Mouse (Mus musculus): ENCODE results near the gene Sh3gl2. TPM values are rescaled to one million over a fixed set of nuclear protein-coding genes. Genes with fewer than 3 reads are reported as not detected.

The Sh3gl2 gene
- total RNA-seq, 1 experiment from 2014 or later = not detected

GRCm38 (mm10) chr4:85272877-85273276, 68.0 kb downstream of the Sh3gl2 start:
- no peak for ATAC-seq (replicated peaks in 1 of 2; ENCODE audit: insufficient read depth in 1 of 2, low FRiP score in 2 of 2, low TSS enrichment in 1 of 2, low read depth in 1 of 2, poor library complexity in 2 of 2, severe bottlenecking in 2 of 2)

GRCm38 (mm10) chr4:85273452-85273851, 68.5 kb downstream of the Sh3gl2 start:
- ATAC-seq (replicated peaks in 1 of 2; ENCODE audit: insufficient read depth in 1 of 2, low FRiP score in 2 of 2, low TSS enrichment in 1 of 2, low read depth in 1 of 2, poor library complexity in 2 of 2, severe bottlenecking in 2 of 2) = no peak

GRCm38 (mm10) chr4:85283151-85283550, 78.2 kb downstream of the Sh3gl2 start:
- no peak for ATAC-seq (replicated peaks in 1 of 2; ENCODE audit: insufficient read depth in 1 of 2, low FRiP score in 2 of 2, low TSS enrichment in 1 of 2, low read depth in 1 of 2, poor library complexity in 2 of 2, severe bottlenecking in 2 of 2)

- ATAC-seq (replicated peaks in 1 of 2; ENCODE audit: insufficient read depth in 1 of 2, low FRiP score in 2 of 2, low TSS enrichment in 1 of 2, low read depth in 1 of 2, poor library complexity in 2 of 2, severe bottlenecking in 2 of 2) = no peak
These were observed 85.1 kb downstream of the Sh3gl2 start for GRCm38 (mm10) chr4:85289990-85290389.

GRCm38 (mm10) chr4:85291296-85291695, 86.4 kb downstream of the Sh3gl2 start:
- no peak for ATAC-seq (replicated peaks in 1 of 2; ENCODE audit: insufficient read depth in 1 of 2, low FRiP score in 2 of 2, low TSS enrichment in 1 of 2, low read depth in 1 of 2, poor library complexity in 2 of 2, severe bottlenecking in 2 of 2)

GRCm38 (mm10) chr4:85293368-85293767, 88.4 kb downstream of the Sh3gl2 start:
- ATAC-seq (replicated peaks in 1 of 2; ENCODE audit: insufficient read depth in 1 of 2, low FRiP score in 2 of 2, low TSS enrichment in 1 of 2, low read depth in 1 of 2, poor library complexity in 2 of 2, severe bottlenecking in 2 of 2) = no peak

- no peak for ATAC-seq (replicated peaks in 1 of 2; ENCODE audit: insufficient read depth in 1 of 2, low FRiP score in 2 of 2, low TSS enrichment in 1 of 2, low read depth in 1 of 2, poor library complexity in 2 of 2, severe bottlenecking in 2 of 2)
These were observed 95.9 kb downstream of the Sh3gl2 start for GRCm38 (mm10) chr4:85300610-85301405.

GRCm38 (mm10) chr4:85305912-85306573, 101.1 kb downstream of the Sh3gl2 start:
- ATAC-seq (replicated peaks in 1 of 2; ENCODE audit: insufficient read depth in 1 of 2, low FRiP score in 2 of 2, low TSS enrichment in 1 of 2, low read depth in 1 of 2, poor library complexity in 2 of 2, severe bottlenecking in 2 of 2) = no peak

- ATAC-seq (replicated peaks in 1 of 2; ENCODE audit: insufficient read depth in 1 of 2, low FRiP score in 2 of 2, low TSS enrichment in 1 of 2, low read depth in 1 of 2, poor library complexity in 2 of 2, severe bottlenecking in 2 of 2) = no peak
These were observed 114.2 kb downstream of the Sh3gl2 start for GRCm38 (mm10) chr4:85319092-85319491.

- ATAC-seq (replicated peaks in 1 of 2; ENCODE audit: insufficient read depth in 1 of 2, low FRiP score in 2 of 2, low TSS enrichment in 1 of 2, low read depth in 1 of 2, poor library complexity in 2 of 2, severe bottlenecking in 2 of 2) = no peak
These were observed 120.5 kb downstream of the Sh3gl2 start for GRCm38 (mm10) chr4:85325454-85325853.

- no peak for ATAC-seq (replicated peaks in 1 of 2; ENCODE audit: insufficient read depth in 1 of 2, low FRiP score in 2 of 2, low TSS enrichment in 1 of 2, low read depth in 1 of 2, poor library complexity in 2 of 2, severe bottlenecking in 2 of 2)
These were observed 121.1 kb downstream of the Sh3gl2 start for GRCm38 (mm10) chr4:85326052-85326451.

- ATAC-seq (replicated peaks in 1 of 2; ENCODE audit: insufficient read depth in 1 of 2, low FRiP score in 2 of 2, low TSS enrichment in 1 of 2, low read depth in 1 of 2, poor library complexity in 2 of 2, severe bottlenecking in 2 of 2) = no peak
These were observed 129.8 kb downstream of the Sh3gl2 start for GRCm38 (mm10) chr4:85334688-85335200.

- no peak for ATAC-seq (replicated peaks in 1 of 2; ENCODE audit: insufficient read depth in 1 of 2, low FRiP score in 2 of 2, low TSS enrichment in 1 of 2, low read depth in 1 of 2, poor library complexity in 2 of 2, severe bottlenecking in 2 of 2)
These were observed 131.4 kb downstream of the Sh3gl2 start for GRCm38 (mm10) chr4:85336356-85336755.

GRCm38 (mm10) chr4:85339126-85339525, 134.2 kb downstream of the Sh3gl2 start:
- ATAC-seq (replicated peaks in 1 of 2; ENCODE audit: insufficient read depth in 1 of 2, low FRiP score in 2 of 2, low TSS enrichment in 1 of 2, low read depth in 1 of 2, poor library complexity in 2 of 2, severe bottlenecking in 2 of 2) = no peak

- no peak for ATAC-seq (replicated peaks in 1 of 2; ENCODE audit: insufficient read depth in 1 of 2, low FRiP score in 2 of 2, low TSS enrichment in 1 of 2, low read depth in 1 of 2, poor library complexity in 2 of 2, severe bottlenecking in 2 of 2)
These were observed 135.8 kb downstream of the Sh3gl2 start for GRCm38 (mm10) chr4:85340686-85341085.

GRCm38 (mm10) chr4:85345911-85346310, 141.0 kb downstream of the Sh3gl2 start:
- no peak for ATAC-seq (replicated peaks in 1 of 2; ENCODE audit: insufficient read depth in 1 of 2, low FRiP score in 2 of 2, low TSS enrichment in 1 of 2, low read depth in 1 of 2, poor library complexity in 2 of 2, severe bottlenecking in 2 of 2)

- ATAC-seq (replicated peaks in 1 of 2; ENCODE audit: insufficient read depth in 1 of 2, low FRiP score in 2 of 2, low TSS enrichment in 1 of 2, low read depth in 1 of 2, poor library complexity in 2 of 2, severe bottlenecking in 2 of 2) = no peak
These were observed 143.2 kb downstream of the Sh3gl2 start for GRCm38 (mm10) chr4:85348079-85348643.

GRCm38 (mm10) chr4:85362661-85363060, 157.7 kb downstream of the Sh3gl2 start:
- ATAC-seq (replicated peaks in 1 of 2; ENCODE audit: insufficient read depth in 1 of 2, low FRiP score in 2 of 2, low TSS enrichment in 1 of 2, low read depth in 1 of 2, poor library complexity in 2 of 2, severe bottlenecking in 2 of 2) = no peak

All from hematopoietic stem cell, adult 5-6 weeks (primary cell).